Mouse (Mus musculus) G1E (cell line): Measurements from ENCODE around the gene Lyrm9. TPM values are rescaled to one million over a fixed set of nuclear protein-coding genes. Genes with fewer than 3 reads are reported as not detected.

ENCODE experiments used
- ATAC-seq: 2 replicates; pipeline ENCODE4 v1.8.0; 2016; ENCODE audit warnings: mild to moderate bottlenecking; ENCODE audit not compliant: insufficient number of reproducible peaks, poor library complexity, low FRiP score, severe bottlenecking; ENCODE audit errors: extremely low read depth
- DNase-seq: peaks from one replicate; pipeline ENCODE4 v3.0.0; 2012; ENCODE audit warnings: low spot score
- H3K27me3 ChIP-seq: 2 replicates; pipeline ENCODE4 v1.6.1; 2012; ENCODE audit warnings: mild to moderate bottlenecking, low read length, inconsistent platforms; ENCODE audit not compliant: insufficient read depth
- H3K36me3 ChIP-seq: replicated peaks from 2 replicates; pipeline ENCODE3; 2012; ENCODE audit warnings: mild to moderate bottlenecking, inconsistent platforms
- H3K4me1 ChIP-seq: 2 replicates; pipeline ENCODE4 v1.6.1; 2012; ENCODE audit warnings: low read depth, low read length, inconsistent platforms, mixed read lengths; ENCODE audit not compliant: insufficient read depth
- H3K4me3 ChIP-seq: 2 replicates; pipeline ENCODE4 v1.5.1; 2012; ENCODE audit warnings: low read depth, mild to moderate bottlenecking, inconsistent platforms, low read length, moderate library complexity, mixed read lengths
- H3K9me3 ChIP-seq: replicated peaks from 2 replicates; pipeline ENCODE4 v1.6.1; 2012; ENCODE audit warnings: inconsistent platforms
- CTCF ChIP-seq: IDR thresholded peaks from 2 replicates; pipeline ENCODE4 v1.5.1; 2012; ENCODE audit warnings: low read depth, low read length, inconsistent platforms, mixed read lengths
- GATA1 ChIP-seq: IDR thresholded peaks from 2 replicates; pipeline ENCODE4 v1.6.1; 2012; ENCODE audit warnings: borderline replicate concordance, low read length, inconsistent platforms, mixed read lengths
- GATA2 ChIP-seq: IDR thresholded peaks from 2 replicates; pipeline ENCODE4 v1.6.1; 2012; ENCODE audit warnings: low read depth, low read length, inconsistent platforms, borderline replicate concordance
- POLR2AphosphoS5 ChIP-seq: IDR thresholded peaks from 2 replicates; pipeline ENCODE4 v1.6.1; 2012; ENCODE audit warnings: low read depth, low read length, inconsistent platforms; ENCODE audit not compliant: insufficient replicate concordance
- TAL1 ChIP-seq: conservative IDR thresholded peaks from 2 replicates; pipeline ENCODE4 v1.6.1; 2012; ENCODE audit warnings: low read depth, low read length, inconsistent platforms, mixed read lengths
- polyA plus RNA-seq: library from polyadenylated mRNA; stranded (reverse); fragments of >175 nt; gene quantifications from 2 replicates; pipeline ENCODE4 v1.2.3, GENCODE M21; 2012
- total RNA-seq, 2 experiments: library from RNA; stranded (forward) in 1 of 2; stranded (reverse) in 1 of 2; fragments of 200-1000 nt in 1 of 2; fragments of >200 nt in 1 of 2; fragmentation: Nextera tagmentation in 1 of 2; gene quantifications; 2 replicates each; pipeline ENCODE4 v1.2.3; 2014 to 2017

Lyrm9 gene
- total and polyA plus RNA-seq, 3 experiments = 24.9 to 211 (median 52.1) TPM

GRCm38 (mm10) chr11:78847884-78848848 lies 21.8 kb downstream of the Lyrm9 start:
- H3K36me3 ChIP-seq = peaks cover 4% of the 10 kb centered on the region
- no peak for TF ChIP-seq POLR2AphosphoS5
- TF ChIP-seq TAL1 = no peak
- no peak for TF ChIP-seq CTCF
- TF ChIP-seq GATA2 = no peak
- no peak for TF ChIP-seq GATA1
- H3K4me1 ChIP-seq = peaks cover 2% of the 10 kb centered on the region; the same call in 1 of the 2 replicates
- ATAC-seq (no peak), DNase-seq (no peak)
- no peak overlapping the region for H3K4me3 ChIP-seq
- H3K9me3 ChIP-seq = no peaks in the 10 kb centered on the region
- H3K27me3 ChIP-seq = 0 out of 2 replicates have a peak, but pooled peaks cover 4% of the 10 kb centered on the region

DNA sequence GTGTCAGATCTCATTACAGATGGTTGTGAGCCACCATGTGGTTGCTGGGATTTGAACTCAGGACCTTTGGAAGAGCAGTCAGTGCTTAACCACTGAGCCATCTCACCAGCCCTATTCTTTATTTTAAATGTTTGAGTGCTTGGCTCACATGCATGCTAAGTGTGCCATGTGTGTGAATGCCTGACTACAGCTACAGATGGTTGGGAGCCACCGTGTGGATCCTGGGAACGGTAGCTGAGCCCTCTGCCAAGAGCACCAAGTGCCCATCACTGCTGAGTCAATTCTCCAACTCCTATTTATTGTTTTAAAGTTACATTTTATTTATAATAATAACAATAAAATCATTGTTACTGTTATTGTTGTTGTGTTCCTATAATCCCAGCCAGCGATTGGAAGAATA lies 23.5 kb downstream of the Lyrm9 start:
- ATAC-seq = no peak
- no peak for DNase-seq

GRCm38 (mm10) chr11:78851216-78851870 lies 25.0 kb downstream of the Lyrm9 start:
- no peak for TF ChIP-seq CTCF
- no peak for TF ChIP-seq GATA1
- TF ChIP-seq POLR2AphosphoS5 = no peak
- no peak for TF ChIP-seq TAL1
- TF ChIP-seq GATA2 = no peak
- Histone ChIP-seq H3K36me3 (no peaks in the 10 kb centered on the region), H3K27me3 (0 out of 2 replicates have a peak, but pooled peaks cover 4% of the 10 kb centered on the region), H3K4me3 (no peak overlapping the region), H3K4me1 (peaks cover 3% of the 10 kb centered on the region; the same call in 1 of the 2 replicates), H3K9me3 (no peaks in the 10 kb centered on the region)
- no peak for ATAC-seq
- DNase-seq = no peak

More for the DNA sequence above, 23.5 kb downstream of the Lyrm9 start:
- no peak for TF ChIP-seq POLR2AphosphoS5
- H3K4me3 ChIP-seq = no peak overlapping the region
- peaks cover 2% of the 10 kb centered on the region; the same call in 1 of the 2 replicates for H3K4me1 ChIP-seq
- H3K36me3 ChIP-seq = no peaks in the 10 kb centered on the region
- H3K27me3 ChIP-seq = 0 out of 2 replicates have a peak, but pooled peaks cover 4% of the 10 kb centered on the region
- H3K9me3 ChIP-seq = no peaks in the 10 kb centered on the region

GRCm38 (mm10) chr11:78851871-78852265 lies 25.5 kb downstream of the Lyrm9 start:
- DNase-seq (no peak), ATAC-seq (no peak)
- TF ChIP-seq GATA2 (no peak), POLR2AphosphoS5 (no peak), TAL1 (no peak), CTCF (no peak), GATA1 (no peak)
- Histone ChIP-seq H3K9me3 (no peaks in the 10 kb centered on the region), H3K27me3 (0 out of 2 replicates have a peak, but pooled peaks cover 4% of the 10 kb centered on the region), H3K4me3 (no peak overlapping the region), H3K36me3 (no peaks in the 10 kb centered on the region), H3K4me1 (peaks cover 5% of the 10 kb centered on the region; the same call in 1 of the 2 replicates)

GRCm38 (mm10) chr11:78852529-78852928 lies 26.1 kb downstream of the Lyrm9 start:
- TF ChIP-seq GATA1 (no peak), GATA2 (no peak), CTCF (no peak), POLR2AphosphoS5 (no peak), TAL1 (no peak)
- Histone ChIP-seq H3K4me1 (peaks cover 5% of the 10 kb centered on the region; the same call in 1 of the 2 replicates), H3K9me3 (no peaks in the 10 kb centered on the region), H3K4me3 (no peak overlapping the region), H3K27me3 (peaks cover 8% of the 10 kb centered on the region; the same call in 1 of the 2 replicates), H3K36me3 (no peaks in the 10 kb centered on the region)
- ATAC-seq (no peak), DNase-seq (no peak)

DNA sequence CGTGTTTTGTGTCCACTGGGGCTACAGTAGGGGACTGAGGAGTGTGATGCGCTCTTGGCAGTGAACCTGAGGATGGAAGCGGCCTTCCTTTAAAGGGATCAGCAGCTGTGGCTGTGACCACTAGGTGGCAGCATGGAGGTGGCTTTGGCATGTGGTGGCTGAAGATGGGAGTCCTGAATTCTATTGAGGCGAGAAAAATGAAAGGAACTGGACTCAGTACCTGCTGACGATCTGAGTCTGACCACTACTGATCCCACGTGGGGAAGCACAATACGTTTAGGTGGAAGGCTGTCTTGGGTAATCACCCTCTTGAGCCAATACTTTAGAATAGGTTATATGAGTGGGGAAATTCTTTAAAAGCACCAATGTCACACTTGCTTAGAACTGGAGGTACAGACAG lies 29.9 kb downstream of the Lyrm9 start:
- Histone ChIP-seq H3K27me3 (peaks cover 14% of the 10 kb centered on the region), H3K4me3 (no peak overlapping the region), H3K4me1 (0 out of 2 replicates have a peak, but pooled peaks cover 5% of the 10 kb centered on the region), H3K36me3 (no peaks in the 10 kb centered on the region), H3K9me3 (no peaks in the 10 kb centered on the region)
- DNase-seq (peak; percentile 68), ATAC-seq (no peak)
- TF ChIP-seq GATA2 (no peak), GATA1 (no peak), TAL1 (no peak), CTCF (peak; percentile 88)
